Mouse (Mus musculus) adrenal gland, postnatal 25 days (tissue): ENCODE data around the gene Mapk10. TPM values are rescaled to one million over a fixed set of nuclear protein-coding genes. Genes with fewer than 3 reads are reported as not detected.

Experiments
- total RNA-seq: library from RNA; stranded (reverse); gene quantifications from 2 replicates; pipeline ENCODE4 v1.2.3, GENCODE M21; 2021

Mapk10 gene
- total RNA-seq, 1 experiment from 2014 or later: 8.6 TPM

Other genes starting within 250 kb of the Mapk10 start
- gene Ptpn13, start 213.9 kb upstream of the Mapk10 start, total RNA-seq: 17.5 and 21.4 TPM in 2 replicates